Mouse (Mus musculus) limb, embryonic 12.5 days (tissue): ENCODE measurements around the gene Tab2. TPM values are rescaled to one million over a fixed set of nuclear protein-coding genes. Genes with fewer than 3 reads are reported as not detected.

Experiments used
- ATAC-seq: fragments of 200-750 bp; cut with Nextera tagmentation; 2 replicates; pipeline ENCODE4 v1.8.0; 2017; ENCODE audit warnings: low read depth, moderate TSS enrichment; ENCODE audit not compliant: insufficient number of reproducible peaks, insufficient read depth, low FRiP score, low TSS enrichment
- H3K27ac ChIP-seq: fragments of 300-500 bp; sonication (generic); 2 replicates; pipeline ENCODE4 v1.5.1; 2016; ENCODE audit warnings: mild to moderate bottlenecking, moderate library complexity
- H3K27me3 ChIP-seq: fragments of 300-500 bp; sonication (generic); 2 replicates; pipeline ENCODE4 v1.6.1; 2016; ENCODE audit warnings: mild to moderate bottlenecking, moderate library complexity
- H3K36me3 ChIP-seq: fragments of 300-500 bp; sonication (generic); 2 replicates; pipeline ENCODE4 v1.6.1; 2016; ENCODE audit warnings: mild to moderate bottlenecking, moderate library complexity
- H3K4me1 ChIP-seq: fragments of 300-500 bp; sonication (generic); replicated peaks from 2 replicates; pipeline ENCODE4 v1.6.1; 2016
- H3K4me2 ChIP-seq: fragments of 300-500 bp; sonication (generic); 2 replicates; pipeline ENCODE4 v1.6.1; 2016; ENCODE audit warnings: mild to moderate bottlenecking, moderate library complexity
- H3K4me3 ChIP-seq: fragments of 300-500 bp; sonication (generic); replicated peaks from 2 replicates; pipeline ENCODE4 v1.5.1; 2016; ENCODE audit warnings: mild to moderate bottlenecking
- H3K9ac ChIP-seq: fragments of 300-500 bp; sonication (generic); replicated peaks from 2 replicates; pipeline ENCODE4 v1.6.1; 2016; ENCODE audit warnings: mild to moderate bottlenecking, moderate library complexity
- H3K9me3 ChIP-seq: fragments of 300-500 bp; sonication (generic); 2 replicates; pipeline ENCODE4 v1.6.1; 2016; ENCODE audit warnings: mild to moderate bottlenecking, moderate library complexity
- WGBS: fragments of 180-500 bp; shearing (Covaris S2); methylation state at CpG from one replicate; pipeline ENCODE4 v1.1.7; 2016; 5-methylcytosine and 5-hydroxymethylcytosine counted together
- polyA plus RNA-seq: library from polyadenylated mRNA; unstranded; fragments of >200 nt; fragmentation: Nextera tagmentation; extraction: Ambion mirVana; gene quantifications from 2 replicates; pipeline ENCODE4 v1.2.1, GENCODE M21; 2016

Tab2 gene
- 27.5 and 29.5 TPM in 2 replicates for polyA plus RNA-seq

DNA sequence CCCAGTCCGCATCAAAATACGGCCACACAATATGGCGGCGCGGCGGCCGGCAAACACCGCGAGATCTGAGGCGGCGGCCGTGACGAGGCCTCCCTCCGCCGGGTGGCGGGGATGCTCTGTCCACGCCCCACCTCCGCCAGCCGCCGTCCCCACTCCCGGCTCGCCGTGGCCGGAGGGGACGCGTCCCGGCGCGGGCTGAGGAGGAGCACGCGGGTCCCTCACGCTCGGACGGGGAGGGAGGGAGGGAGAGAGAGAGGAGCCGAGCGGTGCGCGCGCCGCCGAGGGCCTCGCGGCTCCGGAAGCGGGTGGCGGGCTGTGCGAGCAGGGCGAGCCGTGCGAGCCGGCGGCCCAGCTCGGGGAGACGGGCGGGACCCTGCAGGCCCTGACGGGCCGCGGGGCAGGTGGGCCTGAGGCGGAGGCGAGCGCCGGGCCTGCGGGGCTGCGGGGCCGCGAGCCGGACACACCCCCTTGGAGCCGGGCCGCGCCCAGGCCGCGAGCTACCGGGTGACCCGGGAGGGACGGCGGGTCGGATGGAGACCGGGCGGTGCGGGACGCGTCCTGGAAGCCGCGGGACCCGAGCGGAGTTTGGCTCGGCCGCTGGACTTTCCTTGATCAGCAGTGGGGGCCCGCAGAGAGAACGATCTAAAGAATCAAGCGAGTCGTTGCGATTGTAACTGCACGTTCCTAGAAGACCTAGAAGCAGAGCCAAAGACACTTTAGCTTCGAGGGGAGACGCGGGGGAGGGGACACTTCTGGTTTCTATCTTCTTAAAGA lies at the start of gene Tab2:
TSS of gene Tab2 (minus strand) at position 3 of the 774 bp plus-strand sequence.
- H3K4me2 ChIP-seq: peak within 1 kb of the TSS; percentile 80
- peak within 1 kb of the TSS; percentile 99 for H3K9ac ChIP-seq
- ATAC-seq: peak; percentile 92
- H3K36me3 ChIP-seq: no peaks in the 10 kb centered on the region
- peak within 1 kb of the TSS; percentile 100 for H3K27ac ChIP-seq
- no peaks in the 10 kb centered on the region for H3K27me3 ChIP-seq
- peak within 1 kb of the TSS; percentile 99 for H3K4me3 ChIP-seq
- H3K4me1 ChIP-seq: peaks cover 12% of the 10 kb centered on the region
- under 1% methylated on average over 89 of the region's 97 CpGs for WGBS
- no peaks in the 10 kb centered on the region for H3K9me3 ChIP-seq

DNA sequence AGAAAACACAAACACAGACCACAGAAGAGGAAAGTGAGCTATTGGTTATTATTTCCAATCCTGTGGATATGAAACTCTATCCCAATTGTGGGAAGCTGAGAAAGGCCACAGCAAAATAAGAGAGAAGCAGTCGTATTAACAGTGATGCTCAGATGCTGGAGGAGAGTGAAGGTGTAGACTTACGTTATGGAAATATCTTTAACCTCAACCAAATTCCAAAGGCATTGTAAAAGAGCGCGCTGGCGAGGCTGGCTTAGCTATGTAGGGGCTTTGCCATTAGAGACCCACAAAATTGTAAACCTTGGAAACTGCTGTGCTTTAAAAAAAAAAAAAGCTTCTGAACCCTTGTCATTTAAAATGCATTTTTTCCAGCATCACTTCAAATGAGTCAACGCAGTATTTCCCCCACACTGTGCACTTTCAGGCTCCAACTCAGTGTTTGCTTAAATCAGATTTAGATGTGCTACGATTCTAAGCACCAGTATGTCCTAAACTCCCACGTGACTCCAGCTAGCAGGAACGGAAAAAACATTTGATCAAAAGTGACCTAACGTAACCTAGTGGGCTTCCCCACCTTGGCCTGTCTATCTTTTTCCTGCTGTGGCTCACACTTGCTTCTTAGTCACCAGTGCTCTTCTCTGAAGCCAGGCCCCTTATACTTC lies 36.4 kb upstream of the Tab2 start:
- ATAC-seq: peak; percentile 63; the same call in 1 of the 2 replicates
- Histone ChIP-seq H3K9me3 (no peaks in the 10 kb centered on the region), H3K4me3 (no peak overlapping the region), H3K4me2 (no peak overlapping the region), H3K27me3 (no peaks in the 10 kb centered on the region), H3K36me3 (no peaks in the 10 kb centered on the region), H3K27ac (peak overlapping the region; percentile 59; the same call in 1 of the 2 replicates), H3K4me1 (peaks cover 10% of the 10 kb centered on the region), H3K9ac (no peak overlapping the region)
- WGBS: 61% methylated on average over 10 of the region's 10 CpGs

DNA sequence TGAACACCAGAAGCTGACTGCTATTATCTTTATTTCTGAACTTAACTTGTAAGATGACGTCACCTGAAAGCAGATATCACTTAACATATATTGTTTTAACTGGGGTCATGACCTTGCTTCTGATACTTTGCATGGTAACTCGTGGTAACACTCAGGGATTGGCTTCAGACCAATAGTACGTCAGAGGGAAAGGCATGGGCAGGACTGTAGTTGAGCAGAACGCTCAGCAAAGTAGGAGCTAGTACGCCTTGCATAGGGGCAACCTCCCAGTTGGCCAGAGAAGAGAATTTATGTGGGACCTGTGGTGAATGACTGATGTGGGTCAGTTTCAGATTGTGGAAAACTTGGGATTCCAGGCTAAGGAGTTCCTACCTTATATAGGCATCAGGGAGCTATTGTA lies 35.6 kb upstream of the Tab2 start:
- ATAC-seq: no peak
- Histone ChIP-seq H3K9ac (no peak overlapping the region), H3K4me2 (no peak overlapping the region), H3K4me3 (no peak overlapping the region), H3K27ac (no peak overlapping the region), H3K4me1 (peaks cover 10% of the 10 kb centered on the region), H3K9me3 (no peaks in the 10 kb centered on the region), H3K36me3 (no peaks in the 10 kb centered on the region), H3K27me3 (no peaks in the 10 kb centered on the region)
- WGBS: 66% methylated on average over 5 of the region's 5 CpGs

DNA sequence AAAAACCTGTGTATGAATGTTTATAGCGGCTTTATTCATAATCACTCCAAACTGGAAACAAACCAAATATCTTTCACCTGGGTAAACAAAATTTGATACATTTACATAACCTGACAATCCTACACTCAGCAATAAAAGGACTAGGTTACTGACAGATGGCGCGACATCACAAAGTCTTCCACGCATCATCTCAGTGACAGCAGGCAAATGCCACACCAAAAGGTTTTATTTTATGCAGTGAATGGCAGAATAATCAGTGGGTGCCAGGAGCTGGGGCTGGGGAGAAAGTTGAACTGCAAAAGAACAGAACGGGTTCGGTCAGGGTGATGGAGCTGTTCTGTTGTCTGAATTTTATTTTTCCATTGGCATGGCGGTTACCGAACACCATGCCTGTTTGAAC lies 31.5 kb upstream of the Tab2 start:
- 91% methylated on average over 8 of the region's 8 CpGs for WGBS

DNA sequence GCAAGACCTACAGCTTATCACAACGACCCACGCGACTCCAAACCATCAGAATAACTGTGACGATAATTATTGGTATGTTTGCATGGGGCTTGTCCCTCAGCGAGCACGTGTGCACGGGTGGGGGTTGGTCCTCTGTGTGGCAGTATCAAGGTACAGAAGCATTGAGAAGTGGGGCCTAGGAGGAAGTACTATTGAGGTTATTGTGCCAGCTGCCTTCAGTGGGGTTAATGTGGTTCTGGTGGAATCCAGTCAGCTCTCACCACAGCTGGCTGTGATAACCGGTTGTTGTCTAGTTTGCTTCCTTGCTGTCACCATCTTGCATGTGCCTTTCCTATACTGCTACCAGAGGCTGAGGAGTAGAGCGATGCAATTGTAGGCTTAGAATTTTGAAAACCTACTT lies 20.4 kb upstream of the Tab2 start:
- no peaks in the 10 kb centered on the region for H3K36me3 ChIP-seq
- WGBS: 93% methylated on average over 9 of the region's 9 CpGs
- H3K9me3 ChIP-seq: no peaks in the 10 kb centered on the region
- no peak overlapping the region for H3K4me3 ChIP-seq
- no peak overlapping the region for H3K27ac ChIP-seq
- ATAC-seq: no peak
- H3K4me2 ChIP-seq: no peak overlapping the region
- no peak overlapping the region for H3K9ac ChIP-seq
- no peaks in the 10 kb centered on the region for H3K27me3 ChIP-seq
- no peaks in the 10 kb centered on the region for H3K4me1 ChIP-seq

More for the DNA sequence above, 31.5 kb upstream of the Tab2 start:
- Histone ChIP-seq H3K27ac (no peak overlapping the region), H3K27me3 (no peaks in the 10 kb centered on the region), H3K9ac (no peak overlapping the region), H3K9me3 (no peaks in the 10 kb centered on the region), H3K36me3 (no peaks in the 10 kb centered on the region), H3K4me2 (no peak overlapping the region), H3K4me1 (peaks cover 5% of the 10 kb centered on the region), H3K4me3 (no peak overlapping the region)
- no peak for ATAC-seq

DNA sequence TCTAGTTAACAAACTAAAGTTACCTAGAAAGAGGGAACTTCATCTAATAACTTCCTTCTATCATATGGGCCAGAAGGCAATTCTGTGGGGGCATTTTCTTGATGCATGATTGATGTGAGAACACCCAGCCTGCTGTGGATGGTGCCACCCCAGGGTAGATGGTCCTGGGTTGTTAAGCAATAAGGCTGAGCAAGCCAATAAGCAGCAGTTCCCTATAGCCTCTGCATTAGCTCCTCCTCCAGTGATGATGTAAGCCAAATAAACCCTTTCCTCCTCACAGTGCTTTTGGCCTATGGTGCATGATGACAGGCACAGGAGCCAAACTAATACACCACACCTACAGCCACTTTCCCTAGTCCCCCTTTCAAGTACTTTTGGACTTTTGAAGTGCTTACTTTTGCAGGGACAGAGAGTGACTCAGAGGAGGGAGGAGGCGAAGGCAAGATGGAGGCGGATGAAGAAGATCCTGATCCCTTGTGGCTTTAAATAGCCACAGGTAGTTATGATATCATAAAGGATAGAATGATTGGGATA lies 12.8 kb upstream of the Tab2 start:
- Histone ChIP-seq H3K27ac (no peak overlapping the region), H3K9me3 (no peaks in the 10 kb centered on the region), H3K27me3 (no peaks in the 10 kb centered on the region), H3K9ac (no peak overlapping the region), H3K4me3 (no peak overlapping the region), H3K36me3 (no peaks in the 10 kb centered on the region), H3K4me2 (no peak overlapping the region), H3K4me1 (no peaks in the 10 kb centered on the region)
- ATAC-seq: no peak
- 97% methylated on average over 2 of the region's 2 CpGs for WGBS

DNA sequence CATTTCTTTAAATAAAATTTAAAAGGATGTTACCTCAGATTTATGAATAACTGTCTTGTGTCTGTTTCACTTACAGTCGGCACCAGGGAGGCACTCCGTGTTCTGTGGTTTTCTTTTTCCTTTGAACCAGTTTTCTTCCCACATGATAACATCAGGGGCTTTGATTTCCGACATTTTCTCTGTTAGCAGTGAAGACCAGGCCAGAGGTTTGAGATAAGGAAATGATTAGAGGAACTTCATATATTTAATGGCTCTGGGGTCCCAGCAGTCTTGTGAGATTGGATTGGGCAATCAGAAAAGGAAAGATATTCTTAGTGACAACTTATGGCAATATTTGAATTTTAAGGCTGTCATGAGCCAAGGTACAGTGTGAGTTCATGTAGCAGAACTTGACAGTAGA lies 11.1 kb upstream of the Tab2 start:
- no peaks in the 10 kb centered on the region for H3K36me3 ChIP-seq
- no peak overlapping the region for H3K4me3 ChIP-seq
- H3K27me3 ChIP-seq: no peaks in the 10 kb centered on the region
- ATAC-seq: no peak
- no peak overlapping the region for H3K9ac ChIP-seq
- no peak overlapping the region for H3K4me2 ChIP-seq
- H3K4me1 ChIP-seq: no peaks in the 10 kb centered on the region
- WGBS: 75% methylated on average over 3 of the region's 3 CpGs
- H3K27ac ChIP-seq: no peak overlapping the region
- no peaks in the 10 kb centered on the region for H3K9me3 ChIP-seq

DNA sequence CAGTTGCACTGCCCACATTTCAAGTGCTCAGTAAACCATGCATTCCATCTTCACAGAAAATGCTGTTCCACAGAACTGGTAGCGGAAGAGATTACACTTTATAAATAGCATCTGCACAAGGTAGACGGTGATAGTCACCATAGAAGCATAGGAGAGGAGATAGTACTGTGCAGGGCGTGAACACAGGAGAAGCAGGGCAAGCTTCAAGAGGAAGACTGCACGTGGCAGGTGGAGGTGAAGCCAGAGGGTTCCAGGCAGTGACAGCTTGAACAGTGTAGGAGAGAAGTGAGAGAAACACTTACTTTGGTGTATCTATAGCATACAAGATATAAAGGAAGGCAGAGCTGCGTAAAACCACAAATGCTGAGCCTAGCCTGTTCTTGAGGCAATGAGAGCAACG lies 3.0 kb upstream of the Tab2 start:
- Histone ChIP-seq H3K36me3 (no peaks in the 10 kb centered on the region), H3K27ac (no peak overlapping the region), H3K4me1 (peaks cover under 1% of the 10 kb centered on the region), H3K27me3 (no peaks in the 10 kb centered on the region), H3K9me3 (no peaks in the 10 kb centered on the region), H3K4me2 (no peak overlapping the region), H3K4me3 (no peak overlapping the region), H3K9ac (no peak overlapping the region)
- no peak for ATAC-seq
- 81% methylated on average over 6 of the region's 6 CpGs for WGBS

DNA sequence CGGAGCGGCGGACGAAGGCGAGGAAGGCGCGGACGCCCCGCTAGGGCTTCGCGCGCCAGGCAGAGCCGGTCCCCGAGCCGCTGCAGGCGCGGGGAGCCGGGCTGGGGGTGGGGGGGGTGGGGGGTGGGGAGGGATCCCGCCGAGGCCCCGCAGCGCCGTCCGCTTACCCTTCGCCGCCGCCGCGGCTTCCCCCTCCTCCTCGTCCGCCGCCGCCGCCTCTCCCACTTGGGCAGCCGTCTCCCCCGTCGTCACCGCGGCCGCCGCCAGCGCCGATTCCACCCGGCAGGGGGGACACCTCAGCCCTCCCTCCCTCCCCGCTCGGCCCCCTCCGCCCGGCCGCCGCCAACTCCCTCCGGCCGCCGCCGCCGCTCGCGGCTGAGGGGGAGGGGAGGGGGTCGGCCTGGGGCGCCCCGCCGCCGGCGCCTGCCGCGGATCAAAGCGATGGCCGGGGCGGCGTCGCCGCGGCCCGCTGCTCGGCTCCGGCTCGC lies 352 bp downstream of the Tab2 start:
- H3K9ac ChIP-seq: peak overlapping the region; percentile 99
- H3K27me3 ChIP-seq: no peaks in the 10 kb centered on the region
- peak overlapping the region; percentile 100 for H3K27ac ChIP-seq
- ATAC-seq: peak; percentile 75
- 0% methylated on average over 1 of the region's 76 CpGs for WGBS
- no peaks in the 10 kb centered on the region for H3K9me3 ChIP-seq
- H3K4me2 ChIP-seq: peak overlapping the region; percentile 80
- no peaks in the 10 kb centered on the region for H3K36me3 ChIP-seq
- H3K4me3 ChIP-seq: peak overlapping the region; percentile 99
- peaks cover 12% of the 10 kb centered on the region for H3K4me1 ChIP-seq

DNA sequence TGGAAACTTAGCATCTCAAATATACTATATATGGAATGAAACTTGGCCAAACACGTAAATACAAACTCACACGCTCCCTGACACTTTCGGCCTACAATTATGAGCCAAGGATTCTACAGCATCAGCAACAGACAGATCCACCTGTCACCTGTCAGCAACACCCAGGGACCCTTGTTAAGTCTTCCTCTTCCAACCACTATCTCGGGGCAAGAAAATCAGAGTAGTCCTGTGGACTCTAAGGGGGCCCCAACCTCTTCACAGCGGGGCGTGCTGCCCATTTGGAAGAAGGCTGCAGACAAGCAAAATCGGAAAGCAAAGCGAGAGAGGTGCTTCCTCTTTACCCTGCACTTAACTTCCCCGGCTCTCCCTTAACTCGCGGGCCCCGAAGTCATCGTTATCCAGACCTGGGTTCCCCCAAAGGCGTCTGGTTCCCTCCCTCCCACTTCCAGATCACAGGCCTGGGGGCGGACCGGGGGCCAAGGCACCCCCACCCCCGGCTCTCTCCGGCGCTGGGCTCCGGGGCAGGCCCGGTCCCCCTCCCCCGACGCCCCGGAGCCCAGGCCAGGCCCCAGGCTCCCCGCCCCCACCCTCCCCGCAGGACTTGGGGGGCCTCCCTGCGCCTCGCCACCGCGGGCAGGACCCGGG lies 919 bp downstream of the Tab2 start:
- no peaks in the 10 kb centered on the region; the same call in 1 of the 2 replicates for H3K36me3 ChIP-seq
- peak overlapping the region; percentile 80 for H3K4me2 ChIP-seq
- H3K9me3 ChIP-seq: no peaks in the 10 kb centered on the region
- peaks cover 12% of the 10 kb centered on the region for H3K4me1 ChIP-seq
- H3K27me3 ChIP-seq: no peaks in the 10 kb centered on the region
- H3K9ac ChIP-seq: peak overlapping the region; percentile 99
- H3K4me3 ChIP-seq: peak overlapping the region; percentile 99
- WGBS: 3% methylated on average over 29 of the region's 31 CpGs
- H3K27ac ChIP-seq: peak overlapping the region; percentile 100
- peak; percentile 38 for ATAC-seq

DNA sequence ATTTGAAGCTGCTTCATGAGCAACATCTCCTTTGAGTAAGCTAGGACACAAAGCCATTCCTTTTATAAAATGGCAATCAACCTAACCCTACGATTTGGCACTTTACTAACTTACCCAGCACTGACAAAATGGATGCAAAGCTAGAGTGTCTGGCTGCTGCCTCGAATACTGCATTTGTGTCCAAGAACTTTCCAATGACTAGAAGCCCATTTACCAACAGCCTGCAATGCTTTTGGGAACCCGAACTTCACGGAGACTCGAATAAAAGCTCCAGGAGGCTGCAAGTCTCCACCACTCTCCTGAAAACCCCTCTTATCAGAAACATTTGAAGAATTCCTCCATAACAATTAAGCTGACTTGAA lies 1.4 kb downstream of the Tab2 start:
- H3K9me3 ChIP-seq: no peaks in the 10 kb centered on the region
- no peaks in the 10 kb centered on the region for H3K27me3 ChIP-seq
- peak overlapping the region; percentile 99 for H3K4me3 ChIP-seq
- peak overlapping the region; percentile 99 for H3K9ac ChIP-seq
- H3K4me2 ChIP-seq: peak overlapping the region; percentile 80
- WGBS: 5% methylated on average over 5 of the region's 5 CpGs
- ATAC-seq: no peak
- no peaks in the 10 kb centered on the region; the same call in 1 of the 2 replicates for H3K36me3 ChIP-seq
- peak overlapping the region; percentile 100 for H3K27ac ChIP-seq
- H3K4me1 ChIP-seq: peaks cover 13% of the 10 kb centered on the region
